Mouse (Mus musculus) mammary gland, adult 2 months (tissue): Measurements from ENCODE around the gene Ifngr1. TPM values are rescaled to one million over a fixed set of nuclear protein-coding genes. Genes with fewer than 3 reads are reported as not detected.

Source experiments
- polyA plus RNA-seq: library from polyadenylated mRNA; depleted of rRNA; stranded (reverse); fragments of >200 nt; gene quantifications from 2 replicates; pipeline ENCODE4 v1.2.3, GENCODE M21; 2012; ENCODE audit warnings: low replicate concordance; rRNA removed

Ifngr1 gene
- polyA plus RNA-seq: 44.0 and 58.0 TPM in 2 replicates

DNA sequence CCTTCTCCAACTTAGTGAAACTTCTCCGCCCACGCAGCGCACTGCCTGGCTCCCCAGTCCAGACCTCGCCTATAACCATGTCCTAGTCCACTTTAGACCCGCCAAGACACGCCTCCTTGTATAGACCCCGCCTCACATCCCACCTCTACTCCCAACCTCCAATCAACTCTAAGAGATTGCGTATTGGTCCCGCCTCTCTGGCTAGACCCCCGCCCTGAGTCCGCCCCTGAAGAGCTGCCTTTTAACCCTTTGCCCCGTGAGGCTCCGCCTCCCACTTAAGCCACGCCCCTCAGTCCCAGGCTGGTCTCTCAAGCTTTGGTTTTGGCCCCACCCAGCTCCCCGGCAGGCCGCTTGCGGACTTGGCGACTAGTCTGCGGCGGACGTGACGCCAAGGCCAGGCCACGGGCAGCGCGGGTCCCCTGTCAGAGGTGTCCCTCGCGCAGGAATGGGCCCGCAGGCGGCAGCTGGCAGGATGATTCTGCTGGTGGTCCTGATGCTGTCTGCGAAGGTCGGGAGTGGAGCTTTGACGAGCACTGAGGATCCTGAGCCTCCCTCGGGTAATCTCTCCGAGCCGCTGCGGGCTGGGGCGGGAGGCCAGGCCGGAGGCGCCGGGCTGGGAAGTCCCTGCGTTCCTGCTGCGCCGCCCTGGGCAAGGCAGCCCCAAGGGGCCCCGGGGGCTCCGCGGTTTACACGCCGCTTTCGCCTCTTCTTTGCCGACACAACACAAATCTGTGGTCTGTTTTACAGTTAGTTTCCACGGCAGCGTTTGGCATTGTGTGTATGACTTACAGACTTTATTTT lies at the start of gene Ifngr1:
Gene Ifngr1 (plus strand): TSS at position 309 of the 801 bp plus-strand sequence.

DNA sequence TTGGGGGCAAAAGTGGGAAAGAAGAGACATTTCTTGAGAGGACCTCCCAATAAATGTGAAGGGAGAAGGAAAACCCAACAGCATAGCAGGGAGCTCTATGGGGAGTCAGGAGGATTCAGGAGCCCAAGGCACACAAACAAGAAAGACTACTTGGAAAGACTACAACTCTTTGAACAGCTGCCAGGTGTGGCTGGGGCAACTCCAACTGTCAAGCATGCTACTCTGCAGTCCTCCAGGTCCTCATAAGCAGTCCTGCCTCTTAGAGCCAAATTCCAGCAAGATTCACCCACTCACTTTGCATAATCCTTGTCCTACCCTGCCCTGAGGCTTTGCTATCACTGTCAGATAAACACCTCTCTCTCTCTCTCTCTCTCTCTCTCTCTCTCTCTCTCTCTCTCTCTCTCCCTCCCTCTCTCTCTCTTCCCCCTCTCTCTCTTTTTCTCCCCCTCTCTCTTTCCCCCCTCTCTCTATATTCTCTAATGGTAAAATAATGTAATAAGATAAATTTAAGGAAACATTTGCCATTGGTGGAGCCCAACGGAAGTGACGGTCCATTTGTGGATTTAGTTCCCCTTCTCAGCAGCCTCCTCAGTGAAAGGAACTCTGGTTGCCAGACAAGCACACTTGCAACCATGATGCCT lies 29.8 kb downstream of the Ifngr1 start, which contains the start of gene Il22ra2:
Gene Il22ra2 (plus strand): TSS at position 591 of the 641 bp plus-strand sequence.

Other genes starting within 250 kb of the Ifngr1 start
- gene Olig3, start 235.4 kb upstream of the Ifngr1 start, polyA plus RNA-seq: 0.07 TPM in 1 of 2 replicates, not detected in the other
- gene Il22ra2, start 30.0 kb downstream of the Ifngr1 start, polyA plus RNA-seq: 1.3 and 1.7 TPM in 2 replicates
- gene Il20ra, start 120.6 kb downstream of the Ifngr1 start, polyA plus RNA-seq: 0.36 TPM in 1 of 2 replicates, not detected in the other